Mouse (Mus musculus): ENCODE results near the gene Gpc6. TPM values are rescaled to one million over a fixed set of nuclear protein-coding genes. Genes with fewer than 3 reads are reported as not detected.
A peak's percentile ranks its signal among the peaks of the same experiment; 100 is the strongest.

Gpc6 gene
- polyA plus RNA-seq, 1 experiment from 2014 or later = 37.7 TPM

- 92% methylated on average over 11 of the region's 11 CpGs for WGBS
These were observed 1033.3 kb downstream of the Gpc6 start for GRCm38 (mm10) chr14:117958389-117958788.

GRCm38 (mm10) chr14:117961267-117961666 is 1036.2 kb downstream of the Gpc6 start:
- no peaks in the 10 kb centered on the region for H3K9me3 ChIP-seq (replicated peaks)
- H3K36me3 ChIP-seq = no peaks in the 10 kb centered on the region
- H3K27ac ChIP-seq (replicated peaks) = no peak overlapping the region
- DNase-seq (ENCODE audit: low spot score) = no peak
- no peak overlapping the region for H3K4me3 ChIP-seq
- H3K27me3 ChIP-seq (ENCODE audit: low read depth, poor library complexity, severe bottlenecking) = no peaks in the 10 kb centered on the region
- 84% methylated on average over 6 of the region's 6 CpGs for WGBS
- no peaks in the 10 kb centered on the region for H3K4me1 ChIP-seq

More at GRCm38 (mm10) chr14:117958389-117958788, 1033.3 kb downstream of the Gpc6 start:
- Histone ChIP-seq H3K36me3 (no peaks in the 10 kb centered on the region), H3K4me3 (no peak overlapping the region), H3K9me3 (replicated peaks) (no peaks in the 10 kb centered on the region), H3K27me3 (ENCODE audit: low read depth, poor library complexity, severe bottlenecking) (no peaks in the 10 kb centered on the region), H3K4me1 (no peaks in the 10 kb centered on the region), H3K27ac (replicated peaks) (no peak overlapping the region)
- DNase-seq (ENCODE audit: low spot score) = no peak

- H3K4me3 ChIP-seq = no peak overlapping the region
- WGBS = 92% methylated on average over 6 of the region's 6 CpGs
These were observed 1036.7 kb downstream of the Gpc6 start for GRCm38 (mm10) chr14:117961844-117962243.

GRCm38 (mm10) chr14:117962453-117962852 is 1037.3 kb downstream of the Gpc6 start:
- peak; percentile 61 for DNase-seq (ENCODE audit: low spot score)
- Histone ChIP-seq H3K4me1 (no peaks in the 10 kb centered on the region), H3K4me3 (no peak overlapping the region), H3K36me3 (no peaks in the 10 kb centered on the region), H3K9me3 (replicated peaks) (no peaks in the 10 kb centered on the region), H3K27me3 (ENCODE audit: low read depth, poor library complexity, severe bottlenecking) (no peaks in the 10 kb centered on the region), H3K27ac (replicated peaks) (no peak overlapping the region)
- whole genome bisulfite sequencing = 64% methylated on average over 4 of the region's 4 CpGs

More at GRCm38 (mm10) chr14:117961844-117962243, 1036.7 kb downstream of the Gpc6 start:
- Histone ChIP-seq H3K27ac (replicated peaks) (no peak overlapping the region), H3K9me3 (replicated peaks) (no peaks in the 10 kb centered on the region), H3K27me3 (ENCODE audit: low read depth, poor library complexity, severe bottlenecking) (no peaks in the 10 kb centered on the region), H3K36me3 (no peaks in the 10 kb centered on the region), H3K4me1 (no peaks in the 10 kb centered on the region)
- DNase-seq (ENCODE audit: low spot score) = no peak

GRCm38 (mm10) chr14:117972576-117972975 is 1047.5 kb downstream of the Gpc6 start:
- H3K4me3 ChIP-seq = no peak overlapping the region
- H3K36me3 ChIP-seq = peaks cover 5% of the 10 kb centered on the region
- no peak for DNase-seq (ENCODE audit: low spot score)
- no peaks in the 10 kb centered on the region for H3K27me3 ChIP-seq (ENCODE audit: low read depth, poor library complexity, severe bottlenecking)
- 96% methylated on average over 5 of the region's 5 CpGs for WGBS
- H3K9me3 ChIP-seq (replicated peaks) = no peaks in the 10 kb centered on the region
- no peaks in the 10 kb centered on the region for H3K4me1 ChIP-seq
- no peak overlapping the region for H3K27ac ChIP-seq (replicated peaks)

GRCm38 (mm10) chr14:117981532-117981931 is 1056.4 kb downstream of the Gpc6 start:
- peak; percentile 9 for DNase-seq (ENCODE audit: low spot score)
- Histone ChIP-seq H3K36me3 (no peaks in the 10 kb centered on the region), H3K4me3 (no peak overlapping the region), H3K4me1 (no peaks in the 10 kb centered on the region), H3K9me3 (replicated peaks) (no peaks in the 10 kb centered on the region; the same call in 1 of the 2 replicates), H3K27ac (replicated peaks) (no peak overlapping the region), H3K27me3 (ENCODE audit: low read depth, poor library complexity, severe bottlenecking) (no peaks in the 10 kb centered on the region)
- 98% methylated on average over 10 of the region's 10 CpGs for WGBS

GRCm38 (mm10) chr14:117988444-117988843 is 1063.3 kb downstream of the Gpc6 start:
- Histone ChIP-seq H3K4me3 (no peak overlapping the region), H3K27ac (replicated peaks) (no peak overlapping the region), H3K36me3 (no peaks in the 10 kb centered on the region), H3K9me3 (replicated peaks) (no peaks in the 10 kb centered on the region), H3K27me3 (ENCODE audit: low read depth, poor library complexity, severe bottlenecking) (no peaks in the 10 kb centered on the region), H3K4me1 (peaks cover 5% of the 10 kb centered on the region; the same call in 1 of the 2 replicates)
- DNase-seq (ENCODE audit: low spot score) = no peak
- WGBS = 87% methylated on average over 10 of the region's 10 CpGs

- H3K9me3 ChIP-seq (replicated peaks) = no peaks in the 10 kb centered on the region
- no peaks in the 10 kb centered on the region for H3K27me3 ChIP-seq (ENCODE audit: low read depth, poor library complexity, severe bottlenecking)
- no peak for DNase-seq (ENCODE audit: low spot score)
- H3K4me1 ChIP-seq = peaks cover 5% of the 10 kb centered on the region; the same call in 1 of the 2 replicates
- H3K27ac ChIP-seq (replicated peaks) = no peak overlapping the region
- 88% methylated on average over 8 of the region's 8 CpGs for WGBS
- no peak overlapping the region for H3K4me3 ChIP-seq
- H3K36me3 ChIP-seq = no peaks in the 10 kb centered on the region
These were observed 1065.1 kb downstream of the Gpc6 start for GRCm38 (mm10) chr14:117990203-117990602.

- Histone ChIP-seq H3K36me3 (no peaks in the 10 kb centered on the region), H3K9me3 (replicated peaks) (no peaks in the 10 kb centered on the region), H3K27me3 (ENCODE audit: low read depth, poor library complexity, severe bottlenecking) (no peaks in the 10 kb centered on the region), H3K27ac (replicated peaks) (no peak overlapping the region), H3K4me1 (peaks cover 5% of the 10 kb centered on the region; the same call in 1 of the 2 replicates), H3K4me3 (no peak overlapping the region)
- no peak for DNase-seq (ENCODE audit: low spot score)
- WGBS = 80% methylated on average over 8 of the region's 8 CpGs
These were observed 1067.6 kb downstream of the Gpc6 start for GRCm38 (mm10) chr14:117992600-117993256.

- no peak for DNase-seq (ENCODE audit: low spot score)
- Histone ChIP-seq H3K4me3 (no peak overlapping the region), H3K4me1 (peaks cover 6% of the 10 kb centered on the region), H3K36me3 (no peaks in the 10 kb centered on the region), H3K27me3 (ENCODE audit: low read depth, poor library complexity, severe bottlenecking) (peaks cover 2% of the 10 kb centered on the region; the same call in 1 of the 2 replicates), H3K27ac (replicated peaks) (no peak overlapping the region), H3K9me3 (replicated peaks) (no peaks in the 10 kb centered on the region)
- WGBS = 90% methylated on average over 6 of the region's 6 CpGs
These were observed 1068.7 kb downstream of the Gpc6 start for GRCm38 (mm10) chr14:117993845-117994244.

- H3K27ac ChIP-seq (replicated peaks) = no peak overlapping the region
- peaks cover 53% of the 10 kb centered on the region for H3K27me3 ChIP-seq (ENCODE audit: low read depth, poor library complexity, severe bottlenecking)
- no peak for DNase-seq (ENCODE audit: low spot score)
- H3K4me3 ChIP-seq = no peak overlapping the region
- H3K36me3 ChIP-seq = no peaks in the 10 kb centered on the region
- H3K9me3 ChIP-seq (replicated peaks) = no peaks in the 10 kb centered on the region
- peaks cover 24% of the 10 kb centered on the region for H3K4me1 ChIP-seq
- 90% methylated on average over 10 of the region's 10 CpGs for WGBS
These were observed 1079.3 kb downstream of the Gpc6 start for GRCm38 (mm10) chr14:118004434-118004833.

- Histone ChIP-seq H3K27ac (replicated peaks) (no peak overlapping the region), H3K9me3 (replicated peaks) (no peaks in the 10 kb centered on the region), H3K4me1 (peaks cover 20% of the 10 kb centered on the region), H3K36me3 (no peaks in the 10 kb centered on the region), H3K4me3 (no peak overlapping the region), H3K27me3 (ENCODE audit: low read depth, poor library complexity, severe bottlenecking) (peaks cover 40% of the 10 kb centered on the region)
- DNase-seq (ENCODE audit: low spot score) = peak; percentile 38
- WGBS = 44% methylated on average over 5 of the region's 5 CpGs
These were observed 1080.6 kb downstream of the Gpc6 start for GRCm38 (mm10) chr14:118005697-118006096.

GRCm38 (mm10) chr14:118009541-118009940 is 1084.4 kb downstream of the Gpc6 start:
- Histone ChIP-seq H3K36me3 (no peaks in the 10 kb centered on the region), H3K27me3 (ENCODE audit: low read depth, poor library complexity, severe bottlenecking) (0 out of 2 replicates have a peak, but pooled peaks cover 7% of the 10 kb centered on the region), H3K27ac (replicated peaks) (0 out of 2 replicates have a peak overlapping the region, but pooled peaks have one; percentile 25), H3K9me3 (replicated peaks) (no peaks in the 10 kb centered on the region), H3K4me1 (no peaks in the 10 kb centered on the region), H3K4me3 (no peak overlapping the region)
- no peak for DNase-seq (ENCODE audit: low spot score)
- WGBS = 85% methylated on average over 9 of the region's 9 CpGs

All from midbrain, embryonic 10.5 days (tissue).